8 mouse cellular contexts compared by ENCODE assay signal in the genomic region with DNA sequence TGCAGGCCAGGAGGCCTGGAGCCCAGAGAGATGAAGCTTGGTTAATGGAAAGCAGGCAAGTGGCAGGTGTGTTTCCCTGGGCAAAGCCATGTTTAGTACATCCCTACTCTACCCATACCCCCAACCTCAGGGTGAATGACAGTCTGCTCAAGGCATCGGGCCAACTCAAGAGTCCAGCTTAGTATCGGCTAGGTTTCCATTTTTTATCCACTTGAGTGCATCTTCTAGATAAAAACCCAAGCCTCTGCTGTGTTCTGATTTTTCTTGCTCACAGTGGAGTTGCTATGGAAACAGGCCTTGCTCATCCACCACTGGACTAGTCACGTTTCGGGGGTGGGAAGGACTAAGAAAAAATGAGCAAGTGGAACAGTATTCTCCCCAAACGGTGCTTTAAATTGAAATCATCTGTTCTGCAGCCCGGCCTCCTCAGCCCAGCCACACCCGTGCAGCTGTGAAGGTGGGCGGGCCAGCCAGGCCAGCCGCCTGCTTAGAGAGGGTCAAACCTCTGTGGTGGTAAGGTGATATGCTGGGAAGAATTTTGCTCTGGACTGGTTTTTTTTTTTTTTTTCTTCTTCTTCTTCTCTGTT.
DNase-seq lines count a peak whose midpoint lies in the region; ATAC-seq and TF ChIP-seq lines count a peak whose summit lies in the region.

No protein-coding gene starts in this region.

- no peak for TF ChIP-seq CTCF in gastrocnemius, adult 2 months (IDR thresholded peaks at IDR 0.05)
- no peak for TF ChIP-seq CTCF in olfactory bulb, adult 2 months (IDR thresholded peaks at IDR 0.05; ENCODE audit: insufficient read depth, low read depth, low read length)
- no peak for TF ChIP-seq CTCF in intestine, postnatal 0 days (IDR thresholded peaks at IDR 0.05; ENCODE audit: low read depth)

- peaks cover 25% of the 10 kb centered on the region for H3K4me1 ChIP-seq in olfactory bulb, adult 2 months (ENCODE audit: control insufficient read depth, insufficient read depth, low read length)
- H3K4me1 ChIP-seq in intestine, postnatal 0 days (replicated peaks; ENCODE audit: control insufficient read depth, insufficient read depth, low read length) = no peaks in the 10 kb centered on the region

- no peak overlapping the region for H3K4me3 ChIP-seq in gastrocnemius, adult 2 months
- no peak overlapping the region for H3K4me3 ChIP-seq in olfactory bulb, adult 2 months (ENCODE audit: insufficient read depth, low read depth, low read length)
- H3K4me3 ChIP-seq in intestine, postnatal 0 days (ENCODE audit: low read depth, low read length) = no peak overlapping the region

- H3K9ac ChIP-seq in intestine, postnatal 0 days (ENCODE audit: low read depth, low read length) = no peak overlapping the region

- no peak for TF ChIP-seq POLR2A in olfactory bulb, adult 2 months (IDR thresholded peaks at IDR 0.05; ENCODE audit: insufficient read depth, low read depth, low read length)

- intact Hi-C loops in gastrocnemius, adult 2 months (cut with DNase I) = no loop called here
- intact Hi-C loops in left cerebral cortex, postnatal 10 days (cut with DNase I) = no loop called here

- 26% methylated on average over 9 of the region's 9 CpGs for WGBS in olfactory bulb, adult 2 months
- 51% methylated on average over 9 of the region's 9 CpGs for WGBS in intestine, postnatal 0 days

- no peaks in the 10 kb centered on the region for H3K27me3 ChIP-seq in intestine, postnatal 0 days (replicated peaks; ENCODE audit: control insufficient read depth, insufficient read depth, low read length)

- H3K36me3 ChIP-seq in intestine, postnatal 0 days (ENCODE audit: control insufficient read depth, insufficient read depth) = no peaks in the 10 kb centered on the region

- DNase-seq in R1 (ENCODE audit: low read depth, low spot score) = peak; percentile 72
- peak; percentile 75 for DNase-seq in embryo, embryonic 10.5 days (ENCODE audit: low spot score)
- DNase-seq in gastrocnemius, adult 2 months = peak; percentile 79
- DNase-seq in left cerebral cortex, postnatal 10 days (ENCODE audit: extremely low spot score in 1 of 2, low spot score in 2 of 2) = peak; percentile 53 to 76
- DNase-seq in thymus, postnatal 4 days = no peak
- no peak for DNase-seq in cerebellum, adult 11-12 months

- no peak overlapping the region for H3K4me2 ChIP-seq in intestine, postnatal 0 days (replicated peaks; ENCODE audit: low read depth)

- ATAC-seq in intestine, postnatal 0 days = no peak

- H3K27ac ChIP-seq in gastrocnemius, adult 2 months = peak overlapping the region; percentile 28; the same call in 1 of the 2 replicates
- H3K27ac ChIP-seq in olfactory bulb, adult 2 months (ENCODE audit: insufficient read depth, low read depth, low read length) = peak overlapping the region; percentile 91
- H3K27ac ChIP-seq in intestine, postnatal 0 days (ENCODE audit: low read depth, low read length) = no peak overlapping the region

- H3K9me3 ChIP-seq in intestine, postnatal 0 days (ENCODE audit: control insufficient read depth) = no peaks in the 10 kb centered on the region

Comparison
In these comparisons a context has a peak if more than half of its experiments do, and no peak if none do; other contexts are left out.
1. DNase-seq: peak in R1 (single experiment), embryo, embryonic 10.5 days (single experiment), gastrocnemius, adult 2 months (single experiment) and left cerebral cortex, postnatal 10 days (2 of 2); none in thymus, postnatal 4 days (single experiment) and cerebellum, adult 11-12 months (single experiment).